8 mouse cellular contexts compared by ENCODE assay signal in the genomic region with DNA sequence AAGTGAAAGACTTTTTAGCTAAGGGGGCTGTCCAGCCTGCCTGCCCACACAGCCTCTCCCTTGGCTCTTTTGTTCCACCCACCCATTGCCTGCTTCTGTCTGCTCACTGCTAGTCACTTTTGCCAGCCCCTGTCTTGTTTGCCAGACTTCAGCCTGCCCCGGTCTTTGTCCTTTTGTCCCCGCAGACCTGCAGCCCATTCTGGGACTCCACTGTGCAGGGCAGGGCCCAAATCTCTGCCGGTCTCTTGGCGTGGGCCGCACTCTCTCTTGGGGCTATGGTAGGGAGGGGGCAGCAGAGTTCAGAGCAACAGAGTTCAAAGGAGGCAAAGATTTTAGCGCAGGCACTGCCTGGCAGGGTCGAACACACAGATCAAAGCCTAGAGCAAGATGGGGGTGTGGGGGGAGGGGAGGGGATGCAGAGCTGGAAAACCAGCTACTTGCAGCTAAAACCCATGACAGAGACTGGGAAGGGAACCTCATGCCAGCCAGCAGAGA. TPM values are rescaled to one million over a fixed set of nuclear protein-coding genes. Genes with fewer than 3 reads are reported as not detected.
A peak's percentile ranks its signal among the peaks of the same experiment; 100 is the strongest.
DNase-seq lines count a peak whose midpoint lies in the region; ATAC-seq lines count a peak whose summit lies in the region.

No protein-coding gene starts in this region.

- peak; percentile 9 for DNase-seq in ovary, postnatal 10 days (ENCODE audit: low spot score)
- DNase-seq in ovary, adult 18-20 months (ENCODE audit: low spot score) = no peak
- DNase-seq in embryo, embryonic 11.5 days (ENCODE audit: low read depth, low spot score) = peak; percentile 13
- DNase-seq in kidney, postnatal 36 days = peak; percentile 10 to 43
- no peak for DNase-seq in thymus, postnatal 4 days

- peak overlapping the region; percentile 30 for H3K4me3 ChIP-seq in heart, embryonic 16.5 days (ENCODE audit: low read length)
- peak overlapping the region; percentile 31 for H3K4me3 ChIP-seq in midbrain, embryonic 12.5 days

- no peaks in the 10 kb centered on the region for H3K36me3 ChIP-seq in heart, embryonic 16.5 days (ENCODE audit: control insufficient read depth, insufficient read depth)
- H3K36me3 ChIP-seq in midbrain, embryonic 12.5 days = no peaks in the 10 kb centered on the region

- peak overlapping the region; percentile 59 for H3K9ac ChIP-seq in heart, embryonic 16.5 days (ENCODE audit: low read length)
- H3K9ac ChIP-seq in midbrain, embryonic 12.5 days (replicated peaks) = peak overlapping the region; percentile 59

- H3K27me3 ChIP-seq in heart, embryonic 16.5 days (ENCODE audit: control insufficient read depth, insufficient read depth, low read length) = no peaks in the 10 kb centered on the region
- no peaks in the 10 kb centered on the region for H3K27me3 ChIP-seq in midbrain, embryonic 12.5 days

- ATAC-seq in heart, embryonic 16.5 days (replicated peaks; ENCODE audit: extremely low read depth, insufficient read depth, low FRiP score) = 0 out of 2 replicates have a peak, but pooled peaks have one; percentile 63
- peak; percentile 95 for ATAC-seq in midbrain, embryonic 12.5 days (ENCODE audit: low FRiP score, low read depth)
- ATAC-seq in megakaryocyte-erythroid progenitor cell, adult 5-6 weeks (replicated peaks; ENCODE audit: low FRiP score, low TSS enrichment, poor library complexity, severe bottlenecking) = no peak

- 5% methylated on average over 7 of the region's 7 CpGs for WGBS in heart, embryonic 16.5 days
- 0% methylated on average over 7 of the region's 7 CpGs for WGBS in midbrain, embryonic 12.5 days

- H3K4me1 ChIP-seq in heart, embryonic 16.5 days (ENCODE audit: control insufficient read depth, insufficient read depth, low read length) = peaks cover 5% of the 10 kb centered on the region
- peaks cover 10% of the 10 kb centered on the region for H3K4me1 ChIP-seq in midbrain, embryonic 12.5 days

- H3K27ac ChIP-seq in heart, embryonic 16.5 days (ENCODE audit: low read length) = no peak overlapping the region
- peak overlapping the region; percentile 83 for H3K27ac ChIP-seq in midbrain, embryonic 12.5 days (replicated peaks)

- H3K4me2 ChIP-seq in heart, embryonic 16.5 days (ENCODE audit: low read depth, low read length) = peak overlapping the region; percentile 56
- H3K4me2 ChIP-seq in midbrain, embryonic 12.5 days (replicated peaks) = peak overlapping the region; percentile 51

- H3K9me3 ChIP-seq in heart, embryonic 16.5 days (replicated peaks; ENCODE audit: control insufficient read depth, low read length) = no peaks in the 10 kb centered on the region
- no peaks in the 10 kb centered on the region for H3K9me3 ChIP-seq in midbrain, embryonic 12.5 days

RNA-seq across cellular contexts. Expression of gene Olfr875, which starts 11.2 kb away (rescaled TPM):
- not detected in 2 replicates for polyA plus RNA-seq in heart, embryonic 16.5 days (2015; fragmentation: Nextera tagmentation; extraction: Ambion mirVana)
- polyA plus RNA-seq in midbrain, embryonic 12.5 days (2016; fragmentation: Nextera tagmentation; extraction: Ambion mirVana) = not detected in 2 replicates
- total RNA-seq in megakaryocyte-erythroid progenitor cell, adult 5-6 weeks (2014; fragmentation: Nextera tagmentation) = not detected in 2 replicates
- total RNA-seq in megakaryocyte-erythroid progenitor cell, adult 5-6 weeks (2017) = not detected in 2 replicates

RNA-seq across cellular contexts. Expression of gene Olfr876, which starts 20.0 kb away (rescaled TPM):
- not detected in 2 replicates for polyA plus RNA-seq in heart, embryonic 16.5 days (2015; fragmentation: Nextera tagmentation; extraction: Ambion mirVana)
- not detected in 2 replicates for polyA plus RNA-seq in midbrain, embryonic 12.5 days (2016; fragmentation: Nextera tagmentation; extraction: Ambion mirVana)
- total RNA-seq in megakaryocyte-erythroid progenitor cell, adult 5-6 weeks (2014; fragmentation: Nextera tagmentation) = not detected in 2 replicates
- not detected in 2 replicates for total RNA-seq in megakaryocyte-erythroid progenitor cell, adult 5-6 weeks (2017)

RNA-seq across cellular contexts. Expression of gene Olfr874, which starts 37.9 kb away (rescaled TPM):
- polyA plus RNA-seq in heart, embryonic 16.5 days (2015; fragmentation: Nextera tagmentation; extraction: Ambion mirVana) = not detected in 2 replicates
- polyA plus RNA-seq in midbrain, embryonic 12.5 days (2016; fragmentation: Nextera tagmentation; extraction: Ambion mirVana) = not detected in 2 replicates
- total RNA-seq in megakaryocyte-erythroid progenitor cell, adult 5-6 weeks (2014; fragmentation: Nextera tagmentation) = not detected in 2 replicates
- total RNA-seq in megakaryocyte-erythroid progenitor cell, adult 5-6 weeks (2017) = not detected in 2 replicates

Comparison
In these comparisons a context has a peak if more than half of its experiments do, and no peak if none do; other contexts are left out.
1. DNase-seq: peak in ovary, postnatal 10 days (single experiment), embryo, embryonic 11.5 days (single experiment) and kidney, postnatal 36 days (2 of 2); none in ovary, adult 18-20 months (single experiment) and thymus, postnatal 4 days (single experiment).